Mouse (Mus musculus): ENCODE results near the gene H2-T23. TPM values are rescaled to one million over a fixed set of nuclear protein-coding genes. Genes with fewer than 3 reads are reported as not detected.
"Not testable (repeated sequence)": the region's sequence is repeated elsewhere in the genome, so short reads cannot be mapped to it uniquely, and the experiment has no call there.

H2-T23 gene
- total RNA-seq, 2 experiments from 2014 or later: 104 to 109 TPM

- ATAC-seq (replicated peaks; ENCODE audit: low FRiP score, poor library complexity, severe bottlenecking): no peak
Observed at GRCm38 (mm10) chr17:36025197-36025596, 7.5 kb downstream of the H2-T23 start.

GRCm38 (mm10) chr17:36023710-36024654, 8.7 kb downstream of the H2-T23 start:
- ATAC-seq (replicated peaks; ENCODE audit: low FRiP score, poor library complexity, severe bottlenecking): peak; percentile 68

- ATAC-seq (replicated peaks; ENCODE audit: low FRiP score, poor library complexity, severe bottlenecking): no peak
Observed at GRCm38 (mm10) chr17:36022922-36023321, 9.7 kb downstream of the H2-T23 start.

- no peak for ATAC-seq (replicated peaks; ENCODE audit: low FRiP score, poor library complexity, severe bottlenecking)
Observed at GRCm38 (mm10) chr17:36022098-36022497, 10.6 kb downstream of the H2-T23 start.

- ATAC-seq (replicated peaks; ENCODE audit: low FRiP score, poor library complexity, severe bottlenecking): no peak
Observed at GRCm38 (mm10) chr17:36021309-36021708, 11.3 kb downstream of the H2-T23 start.

GRCm38 (mm10) chr17:36020191-36021073, 12.2 kb downstream of the H2-T23 start, which contains the start of gene H2-T24:
Gene H2-T24 (minus strand): TSS chr17:36020560.
- peak; percentile 85 for ATAC-seq (replicated peaks; ENCODE audit: low FRiP score, poor library complexity, severe bottlenecking)

GRCm38 (mm10) chr17:36019519-36019918, 13.1 kb downstream of the H2-T23 start:
- no peak for ATAC-seq (replicated peaks; ENCODE audit: low FRiP score, poor library complexity, severe bottlenecking)

GRCm38 (mm10) chr17:36018979-36019378, 13.7 kb downstream of the H2-T23 start:
- ATAC-seq (replicated peaks; ENCODE audit: low FRiP score, poor library complexity, severe bottlenecking): peak; percentile 43

GRCm38 (mm10) chr17:36017046-36017445, 15.6 kb downstream of the H2-T23 start:
- no peak for ATAC-seq (replicated peaks; ENCODE audit: low FRiP score, poor library complexity, severe bottlenecking)

- ATAC-seq (replicated peaks; ENCODE audit: low FRiP score, poor library complexity, severe bottlenecking): no peak
Observed at GRCm38 (mm10) chr17:36014977-36015376, 17.7 kb downstream of the H2-T23 start.

GRCm38 (mm10) chr17:36004409-36004808, 28.2 kb downstream of the H2-T23 start:
- not testable (repeated sequence) for ATAC-seq (replicated peaks; ENCODE audit: low FRiP score, poor library complexity, severe bottlenecking)

GRCm38 (mm10) chr17:36003331-36003730, 29.3 kb downstream of the H2-T23 start:
- ATAC-seq (replicated peaks; ENCODE audit: low FRiP score, poor library complexity, severe bottlenecking): no peak

- ATAC-seq (replicated peaks; ENCODE audit: low FRiP score, poor library complexity, severe bottlenecking): peak; percentile 69
Observed at GRCm38 (mm10) chr17:36001966-36002365, 30.7 kb downstream of the H2-T23 start.

- ATAC-seq (replicated peaks; ENCODE audit: low FRiP score, poor library complexity, severe bottlenecking): peak; percentile 32
Observed at GRCm38 (mm10) chr17:36001121-36001897, 31.3 kb downstream of the H2-T23 start.

- ATAC-seq (replicated peaks; ENCODE audit: low FRiP score, poor library complexity, severe bottlenecking): no peak
Observed at GRCm38 (mm10) chr17:36000349-36000748, 32.3 kb downstream of the H2-T23 start.

- ATAC-seq (replicated peaks; ENCODE audit: low FRiP score, poor library complexity, severe bottlenecking): no peak
Observed at GRCm38 (mm10) chr17:35999356-35999755, 33.3 kb downstream of the H2-T23 start.

GRCm38 (mm10) chr17:35998545-35999305, 33.9 kb downstream of the H2-T23 start:
- ATAC-seq (replicated peaks; ENCODE audit: low FRiP score, poor library complexity, severe bottlenecking): no peak

GRCm38 (mm10) chr17:35997713-35998510, 34.7 kb downstream of the H2-T23 start:
- peak; percentile 53 for ATAC-seq (replicated peaks; ENCODE audit: low FRiP score, poor library complexity, severe bottlenecking)
